Mouse (Mus musculus): Measurements from ENCODE around the gene Prep. TPM values are rescaled to one million over a fixed set of nuclear protein-coding genes. Genes with fewer than 3 reads are reported as not detected.

Gene Prep
- polyA plus RNA-seq, 1 experiment, result 7.0 TPM

DNA sequence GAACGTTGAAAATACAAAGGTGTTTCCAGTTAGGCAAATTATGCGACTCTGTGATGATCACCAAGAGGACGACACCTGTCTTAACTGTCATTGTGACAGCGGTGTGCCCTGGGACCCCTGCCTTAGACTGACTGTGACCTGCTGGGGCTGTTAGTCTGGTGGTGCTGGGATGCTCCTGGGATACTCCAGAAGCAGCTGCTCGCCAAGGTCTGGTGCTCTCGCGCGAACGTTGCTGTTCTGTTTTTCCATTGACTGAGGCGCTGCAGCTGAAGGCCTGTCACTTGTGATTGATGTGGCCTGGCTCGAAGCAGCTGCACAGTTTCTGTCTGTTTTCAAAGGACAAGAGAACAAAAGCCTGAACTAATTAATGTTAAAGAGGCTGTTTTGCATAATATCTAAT lies 36.2 kb downstream of the Prep start:
- peak; percentile 25 for DNase-seq
- no peaks in the 10 kb centered on the region for H3K27me3 ChIP-seq (replicated peaks; ENCODE audit: control insufficient read depth, insufficient read depth, low read length)
- no peaks in the 10 kb centered on the region for H3K36me3 ChIP-seq (ENCODE audit: control insufficient read depth, insufficient read depth, low read length)
- H3K27ac ChIP-seq (ENCODE audit: insufficient read depth, low read depth, low read length), result no peak overlapping the region
- WGBS, result 58% methylated on average over 11 of the region's 11 CpGs
- no peak for TF ChIP-seq CTCF (conservative IDR thresholded peaks at IDR 0.05; ENCODE audit: insufficient read depth, insufficient read length, low read depth, low read length)
- TF ChIP-seq POLR2A (IDR thresholded peaks at IDR 0.05; ENCODE audit: low read depth, low read length), result no peak
- peaks cover 3% of the 10 kb centered on the region; the same call in 1 of the 2 replicates for H3K4me1 ChIP-seq (ENCODE audit: control insufficient read depth, insufficient read depth, low read length)
- H3K4me3 ChIP-seq (ENCODE audit: insufficient read depth, low read depth, low read length), result no peak overlapping the region

- peak; percentile 89 for DNase-seq
- Histone ChIP-seq H3K4me1 (ENCODE audit: control insufficient read depth, insufficient read depth, low read length) (peaks cover 3% of the 10 kb centered on the region; the same call in 1 of the 2 replicates), H3K27me3 (replicated peaks; ENCODE audit: control insufficient read depth, insufficient read depth, low read length) (no peaks in the 10 kb centered on the region), H3K27ac (ENCODE audit: insufficient read depth, low read depth, low read length) (no peak overlapping the region), H3K36me3 (ENCODE audit: control insufficient read depth, insufficient read depth, low read length) (peaks cover 2% of the 10 kb centered on the region), H3K4me3 (ENCODE audit: insufficient read depth, low read depth, low read length) (no peak overlapping the region)
- WGBS, result 29% methylated on average over 7 of the region's 7 CpGs
- TF ChIP-seq CTCF (conservative IDR thresholded peaks at IDR 0.05; ENCODE audit: insufficient read depth, insufficient read length, low read depth, low read length) (no peak), POLR2A (IDR thresholded peaks at IDR 0.05; ENCODE audit: low read depth, low read length) (no peak)
Measured at GRCm38 (mm10) chr10:45104098-45104497, 37.1 kb downstream of the Prep start.

DNA sequence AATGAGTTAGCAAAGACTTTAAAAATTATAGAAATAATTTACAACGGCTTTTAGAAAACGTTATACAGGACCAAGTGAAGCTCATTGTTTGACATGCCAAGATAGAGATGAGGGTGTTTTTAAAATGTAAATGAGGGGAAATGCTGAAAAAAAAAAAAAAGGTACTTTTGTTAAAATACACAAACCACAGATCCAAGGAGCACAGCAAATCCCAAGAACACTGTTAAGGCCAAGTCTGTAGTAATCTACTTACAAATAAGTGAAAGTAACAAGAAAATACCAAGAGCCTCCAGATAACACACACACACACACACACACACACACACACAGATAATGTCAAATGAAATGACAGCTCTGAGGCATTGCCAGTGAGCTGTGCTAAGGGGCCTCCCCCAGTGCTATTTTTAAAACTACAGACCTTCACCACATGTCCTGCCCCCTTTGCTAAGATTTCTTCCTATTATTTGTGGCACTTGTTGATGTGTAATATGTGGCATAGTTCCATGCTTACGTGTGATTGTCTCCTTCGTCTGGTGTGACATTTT lies 37.6 kb downstream of the Prep start:
- Histone ChIP-seq H3K4me3 (ENCODE audit: insufficient read depth, low read depth, low read length) (no peak overlapping the region), H3K4me1 (ENCODE audit: control insufficient read depth, insufficient read depth, low read length) (peaks cover 3% of the 10 kb centered on the region; the same call in 1 of the 2 replicates), H3K27me3 (replicated peaks; ENCODE audit: control insufficient read depth, insufficient read depth, low read length) (no peaks in the 10 kb centered on the region), H3K27ac (ENCODE audit: insufficient read depth, low read depth, low read length) (no peak overlapping the region), H3K36me3 (ENCODE audit: control insufficient read depth, insufficient read depth, low read length) (peaks cover 5% of the 10 kb centered on the region)
- no peak for DNase-seq
- no peak for TF ChIP-seq POLR2A (IDR thresholded peaks at IDR 0.05; ENCODE audit: low read depth, low read length)
- no peak for TF ChIP-seq CTCF (conservative IDR thresholded peaks at IDR 0.05; ENCODE audit: insufficient read depth, insufficient read length, low read depth, low read length)
- WGBS, result 59% methylated on average over 4 of the region's 4 CpGs

DNA sequence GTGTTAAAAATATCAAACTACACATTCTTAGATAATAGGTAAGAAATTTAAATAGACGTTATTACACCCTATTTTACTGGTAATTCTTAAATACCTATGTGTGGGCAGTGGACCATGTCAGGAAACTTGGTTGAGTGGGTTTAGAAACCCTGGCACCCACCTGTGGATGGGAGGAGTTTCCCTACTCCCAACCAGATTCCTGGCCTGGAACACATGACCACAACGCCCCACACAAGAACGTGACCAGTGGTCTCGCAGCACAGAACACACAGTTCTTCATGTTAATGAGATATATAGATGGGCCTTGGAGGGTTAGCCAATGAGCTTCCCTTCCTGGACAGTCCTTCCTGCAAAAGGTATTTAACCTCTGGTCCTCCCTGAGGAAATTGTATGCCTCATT lies 39.5 kb downstream of the Prep start:
- Histone ChIP-seq H3K27ac (ENCODE audit: insufficient read depth, low read depth, low read length) (no peak overlapping the region), H3K27me3 (replicated peaks; ENCODE audit: control insufficient read depth, insufficient read depth, low read length) (no peaks in the 10 kb centered on the region), H3K36me3 (ENCODE audit: control insufficient read depth, insufficient read depth, low read length) (peaks cover 5% of the 10 kb centered on the region), H3K4me3 (ENCODE audit: insufficient read depth, low read depth, low read length) (no peak overlapping the region), H3K4me1 (ENCODE audit: control insufficient read depth, insufficient read depth, low read length) (0 out of 2 replicates have a peak, but pooled peaks cover 3% of the 10 kb centered on the region)
- TF ChIP-seq CTCF (conservative IDR thresholded peaks at IDR 0.05; ENCODE audit: insufficient read depth, insufficient read length, low read depth, low read length) (no peak), POLR2A (IDR thresholded peaks at IDR 0.05; ENCODE audit: low read depth, low read length) (no peak)
- WGBS, result 54% methylated on average over 4 of the region's 4 CpGs
- DNase-seq, result peak; percentile 17

- H3K27ac ChIP-seq (ENCODE audit: insufficient read depth, low read depth, low read length), result no peak overlapping the region
- peaks cover 5% of the 10 kb centered on the region for H3K36me3 ChIP-seq (ENCODE audit: control insufficient read depth, insufficient read depth, low read length)
- H3K4me1 ChIP-seq (ENCODE audit: control insufficient read depth, insufficient read depth, low read length), result peaks cover 3% of the 10 kb centered on the region; the same call in 1 of the 2 replicates
- no peaks in the 10 kb centered on the region for H3K27me3 ChIP-seq (replicated peaks; ENCODE audit: control insufficient read depth, insufficient read depth, low read length)
- no peak overlapping the region for H3K4me3 ChIP-seq (ENCODE audit: insufficient read depth, low read depth, low read length)
- WGBS, result 95% methylated on average over 2 of the region's 2 CpGs
- TF ChIP-seq CTCF (conservative IDR thresholded peaks at IDR 0.05; ENCODE audit: insufficient read depth, insufficient read length, low read depth, low read length), result no peak
- no peak for DNase-seq
Measured at GRCm38 (mm10) chr10:45107313-45107712, 40.3 kb downstream of the Prep start.

GRCm38 (mm10) chr10:45109041-45109440 lies 42.0 kb downstream of the Prep start:
- TF ChIP-seq CTCF (conservative IDR thresholded peaks at IDR 0.05; ENCODE audit: insufficient read depth, insufficient read length, low read depth, low read length) (no peak), POLR2A (IDR thresholded peaks at IDR 0.05; ENCODE audit: low read depth, low read length) (no peak)
- DNase-seq, result no peak
- no peaks in the 10 kb centered on the region for H3K27me3 ChIP-seq (replicated peaks; ENCODE audit: control insufficient read depth, insufficient read depth, low read length)
- no peak overlapping the region for H3K4me3 ChIP-seq (ENCODE audit: insufficient read depth, low read depth, low read length)
- no peak overlapping the region for H3K27ac ChIP-seq (ENCODE audit: insufficient read depth, low read depth, low read length)
- H3K36me3 ChIP-seq (ENCODE audit: control insufficient read depth, insufficient read depth, low read length), result peaks cover 5% of the 10 kb centered on the region
- WGBS, result 95% methylated on average over 8 of the region's 8 CpGs
- H3K4me1 ChIP-seq (ENCODE audit: control insufficient read depth, insufficient read depth, low read length), result peaks cover 2% of the 10 kb centered on the region; the same call in 1 of the 2 replicates

GRCm38 (mm10) chr10:45109974-45110373 lies 43.0 kb downstream of the Prep start:
- Histone ChIP-seq H3K36me3 (ENCODE audit: control insufficient read depth, insufficient read depth, low read length) (peaks cover 5% of the 10 kb centered on the region), H3K27ac (ENCODE audit: insufficient read depth, low read depth, low read length) (no peak overlapping the region), H3K4me1 (ENCODE audit: control insufficient read depth, insufficient read depth, low read length) (no peaks in the 10 kb centered on the region; the same call in 1 of the 2 replicates), H3K4me3 (ENCODE audit: insufficient read depth, low read depth, low read length) (no peak overlapping the region), H3K27me3 (replicated peaks; ENCODE audit: control insufficient read depth, insufficient read depth, low read length) (no peaks in the 10 kb centered on the region)
- 79% methylated on average over 6 of the region's 6 CpGs for WGBS
- no peak for DNase-seq
- TF ChIP-seq CTCF (conservative IDR thresholded peaks at IDR 0.05; ENCODE audit: insufficient read depth, insufficient read length, low read depth, low read length) (no peak), POLR2A (IDR thresholded peaks at IDR 0.05; ENCODE audit: low read depth, low read length) (no peak)
